Mouse (Mus musculus): ENCODE measurements around the gene Ccdc177. TPM values are rescaled to one million over a fixed set of nuclear protein-coding genes. Genes with fewer than 3 reads are reported as not detected.

Gene Ccdc177
- total and polyA plus RNA-seq, 3 experiments, result not detected

DNA sequence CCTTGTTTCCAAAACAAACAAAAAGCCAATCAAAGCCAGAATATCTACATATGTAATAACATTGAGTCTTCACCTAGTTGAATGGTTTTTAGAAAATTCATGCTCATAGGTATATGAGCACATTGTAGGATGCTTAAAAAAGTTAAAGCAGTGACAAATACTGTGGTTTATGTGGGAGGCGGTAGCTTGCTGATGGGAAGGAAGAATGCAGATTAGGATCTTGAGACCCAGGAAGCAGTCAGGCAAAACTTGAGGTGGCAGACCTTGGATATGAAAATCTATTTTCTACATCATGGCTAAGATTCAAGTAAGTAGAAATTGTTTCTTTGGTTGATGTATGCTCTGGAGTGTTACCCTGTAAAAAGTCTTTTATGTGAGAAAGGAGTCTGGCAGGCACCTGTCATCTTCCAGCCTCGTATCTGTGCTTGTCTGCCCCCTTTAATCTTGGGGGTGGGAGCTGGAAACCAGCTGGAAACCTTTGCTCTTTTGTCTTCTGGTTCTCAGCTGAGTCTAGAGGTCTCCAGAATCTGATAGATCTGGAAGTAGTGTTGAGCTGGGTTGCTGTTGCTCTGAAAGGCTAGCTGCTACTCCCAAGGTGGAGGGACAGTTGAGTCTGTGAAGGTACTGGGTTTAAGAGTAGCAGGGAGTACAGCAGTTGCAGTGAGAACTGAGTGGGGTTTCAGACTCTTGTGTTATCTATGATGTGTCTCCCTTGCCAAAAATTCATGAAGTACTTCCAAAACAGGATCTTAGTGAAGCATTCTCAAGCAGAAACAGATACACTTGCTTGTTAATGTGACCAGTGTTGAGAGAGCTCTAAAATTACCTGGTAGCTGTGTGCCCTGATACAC is 34.7 kb upstream of the Ccdc177 start:
- Histone ChIP-seq H3K4me2 (ENCODE audit: insufficient read depth, low read depth, poor library complexity, severe bottlenecking) (no peak overlapping the region), H3K9ac (ENCODE audit: insufficient read depth, low read depth) (no peak overlapping the region), H3K79me2 (replicated peaks; ENCODE audit: control insufficient read depth, extremely low read depth, insufficient read depth, poor library complexity, severe bottlenecking) (peaks cover 23% of the 10 kb centered on the region), H3K27me3 (replicated peaks) (no peaks in the 10 kb centered on the region), H3K27ac (ENCODE audit: insufficient read depth, low read depth) (no peak overlapping the region), H3K9me3 (replicated peaks; ENCODE audit: low read length) (no peaks in the 10 kb centered on the region), H3K36me3 (replicated peaks in 1 of 2; ENCODE audit: control insufficient read depth in 1 of 2, insufficient read depth in 1 of 2, low read length in 1 of 2) (peaks cover 0 to 6% of the 10 kb centered on the region in 2 experiments), H3K4me1 (ENCODE audit: control insufficient read depth in 1 of 2, insufficient read depth in 2 of 2) (peaks cover 10 to 67% of the 10 kb centered on the region in 2 experiments), H3K4me3 (replicated peaks in 1 of 3; ENCODE audit: low read depth in 2 of 3, low read length in 2 of 3, poor library complexity in 1 of 3) (no peak overlapping the region)
- dilution Hi-C loops (cut with MboI; ENCODE audit: extremely low pct_ligation_motif_present, extremely low pct_unique_long_range_greater_than_20kb, low sequenced_read_pairs) (no loop called here), in situ Hi-C loops (cut with MboI; ENCODE audit: low pct_ligation_motif_present, low pct_unique_long_range_greater_than_20kb, low sequenced_read_pairs) (no loop called here)
- no peak for TF ChIP-seq ELF1 (IDR thresholded peaks at IDR 0.05; ENCODE audit: low read depth, low read length)
- no peak for TF ChIP-seq HCFC1 (IDR thresholded peaks at IDR 0.05; ENCODE audit: low read depth, low read length)
- no peak for TF ChIP-seq CHD2 (IDR thresholded peaks at IDR 0.05; ENCODE audit: low read length)
- TF ChIP-seq ZMIZ1 (IDR thresholded peaks at IDR 0.05; ENCODE audit: low read depth, low read length), result no peak
- no peak for TF ChIP-seq POLR2AphosphoS2 (IDR thresholded peaks at IDR 0.05; ENCODE audit: low read depth, low read length)
- TF ChIP-seq UBTF (IDR thresholded peaks at IDR 0.05; ENCODE audit: low read depth, low read length), result no peak
- no peak for TF ChIP-seq KAT2A (IDR thresholded peaks at IDR 0.05; ENCODE audit: insufficient replicate concordance, low read length)
- no peak for DNase-seq (ENCODE audit: extremely low read depth)

- peaks cover 8 to 65% of the 10 kb centered on the region in 2 experiments for H3K4me1 ChIP-seq (ENCODE audit: control insufficient read depth in 1 of 2, insufficient read depth in 2 of 2)
- TF ChIP-seq GABPA (IDR thresholded peaks at IDR 0.05; ENCODE audit: insufficient replicate concordance, low read depth, low read length) (no peak), JUND (conservative IDR thresholded peaks at IDR 0.05; ENCODE audit: low read depth, low read length) (no peak), CHD1 (IDR thresholded peaks at IDR 0.05; ENCODE audit: low read depth, low read length) (no peak), RAD21 (IDR thresholded peaks at IDR 0.05; ENCODE audit: low read depth, low read length) (no peak), CHD2 (IDR thresholded peaks at IDR 0.05; ENCODE audit: low read length) (no peak), SIN3A (IDR thresholded peaks at IDR 0.05; ENCODE audit: low read length) (no peak)
- H3K9me3 ChIP-seq (replicated peaks; ENCODE audit: low read length), result no peaks in the 10 kb centered on the region
- H3K4me3 ChIP-seq (replicated peaks in 1 of 3; ENCODE audit: low read depth in 2 of 3, low read length in 2 of 3, poor library complexity in 1 of 3), result no peak overlapping the region
- no peak overlapping the region for H3K27ac ChIP-seq (ENCODE audit: insufficient read depth, low read depth)
- no peak overlapping the region for H3K4me2 ChIP-seq (ENCODE audit: insufficient read depth, low read depth, poor library complexity, severe bottlenecking)
- in situ Hi-C loops (cut with MboI; ENCODE audit: low pct_ligation_motif_present, low pct_unique_long_range_greater_than_20kb, low sequenced_read_pairs), result no loop called here
- H3K9ac ChIP-seq (ENCODE audit: insufficient read depth, low read depth), result no peak overlapping the region
- peaks cover 23% of the 10 kb centered on the region for H3K79me2 ChIP-seq (replicated peaks; ENCODE audit: control insufficient read depth, extremely low read depth, insufficient read depth, poor library complexity, severe bottlenecking)
- dilution Hi-C loops (cut with MboI; ENCODE audit: extremely low pct_ligation_motif_present, extremely low pct_unique_long_range_greater_than_20kb, low sequenced_read_pairs), result no loop called here
- DNase-seq (ENCODE audit: extremely low read depth), result no peak
- H3K36me3 ChIP-seq (replicated peaks in 1 of 2; ENCODE audit: control insufficient read depth in 1 of 2, insufficient read depth in 1 of 2, low read length in 1 of 2), result peaks cover 0 to 6% of the 10 kb centered on the region in 2 experiments
- no peaks in the 10 kb centered on the region for H3K27me3 ChIP-seq (replicated peaks)
Measured at GRCm38 (mm10) chr12:80794522-80794921, 34.0 kb upstream of the Ccdc177 start.

Measured in CH12.LX (cell line).